Mouse (Mus musculus) limb, embryonic 13.5 days (tissue): ENCODE measurements at regions not wholly inside any gene's neighbourhood (a gene's known extent, or its start where the extent isn't known, plus 50 kb on each side); places are given as distances from the start of the nearest gene placed in this dataset.

Experiments used
- ATAC-seq: fragments of 200-750 bp; cut with Nextera tagmentation; 2 replicates; pipeline ENCODE4 v1.8.0; 2017; ENCODE audit warnings: low read depth, moderate number of reproducible peaks, moderate TSS enrichment; ENCODE audit not compliant: low FRiP score
- H3K27ac ChIP-seq: fragments of 300-500 bp; sonication (generic); 2 replicates; pipeline ENCODE4 v1.5.1; 2015; ENCODE audit warnings: inconsistent platforms, mild to moderate bottlenecking, moderate library complexity
- H3K27me3 ChIP-seq: fragments of 300-500 bp; sonication (generic); 2 replicates; pipeline ENCODE4 v1.6.1; 2015; ENCODE audit warnings: mild to moderate bottlenecking, inconsistent platforms
- H3K36me3 ChIP-seq: fragments of 300-500 bp; sonication (generic); 2 replicates; pipeline ENCODE4 v1.6.1; 2015; ENCODE audit warnings: inconsistent platforms, mild to moderate bottlenecking, moderate library complexity
- H3K4me1 ChIP-seq: fragments of 300-500 bp; sonication (generic); 2 replicates; pipeline ENCODE4 v1.6.1; 2015; ENCODE audit warnings: inconsistent platforms
- H3K4me2 ChIP-seq: fragments of 300-500 bp; sonication (generic); replicated peaks from 2 replicates; pipeline ENCODE4 v1.6.1; 2015; ENCODE audit warnings: inconsistent platforms, mild to moderate bottlenecking, moderate library complexity
- H3K4me3 ChIP-seq: fragments of 300-500 bp; sonication (generic); 2 replicates; pipeline ENCODE4 v1.5.1; 2015; ENCODE audit warnings: moderate library complexity, mild to moderate bottlenecking, inconsistent platforms
- H3K9ac ChIP-seq: fragments of 300-500 bp; sonication (generic); 2 replicates; pipeline ENCODE4 v1.6.1; 2015; ENCODE audit warnings: mild to moderate bottlenecking, inconsistent platforms
- H3K9me3 ChIP-seq: fragments of 300-500 bp; sonication (generic); 2 replicates; pipeline ENCODE4 v1.6.1; 2016; ENCODE audit warnings: inconsistent platforms
- WGBS: fragments of 180-500 bp; shearing (Covaris S2); methylation state at CpG from one replicate; pipeline ENCODE4 v1.1.7; 2015; 5-methylcytosine and 5-hydroxymethylcytosine counted together

DNA sequence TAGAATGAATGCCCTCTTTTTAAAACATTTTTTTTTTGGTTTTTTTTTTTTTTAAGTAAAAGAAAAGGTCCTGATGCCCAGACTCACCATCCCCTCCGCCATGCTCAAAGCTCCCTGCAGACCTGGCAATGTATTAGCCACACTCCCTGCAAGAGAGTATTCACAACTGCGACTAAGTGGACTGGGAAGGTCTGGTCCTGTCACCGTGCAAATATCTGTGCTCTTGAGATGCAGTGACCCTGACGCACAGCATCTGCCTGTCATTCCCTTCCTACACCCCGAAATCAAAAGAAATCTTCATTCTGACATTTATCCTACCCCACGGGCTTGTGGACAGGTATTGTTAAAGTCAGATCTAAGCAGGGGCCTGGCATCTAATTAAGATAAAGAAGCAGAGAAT is 95.4 kb upstream of the Dio3 start:
- Histone ChIP-seq H3K4me3 (no peak overlapping the region), H3K27me3 (peaks cover 97% of the 10 kb centered on the region), H3K27ac (no peak overlapping the region), H3K4me1 (peaks cover 16% of the 10 kb centered on the region), H3K9me3 (peaks cover 6% of the 10 kb centered on the region; the same call in 1 of the 2 replicates), H3K36me3 (no peaks in the 10 kb centered on the region), H3K9ac (no peak overlapping the region), H3K4me2 (no peak overlapping the region)
- WGBS: 56% methylated on average over 6 of the region's 6 CpGs
- ATAC-seq: no peak

- peaks cover 21% of the 10 kb centered on the region for H3K4me1 ChIP-seq
- peaks cover 93% of the 10 kb centered on the region for H3K27me3 ChIP-seq
- no peak overlapping the region for H3K27ac ChIP-seq
- H3K9me3 ChIP-seq: no peaks in the 10 kb centered on the region
- no peak overlapping the region for H3K4me3 ChIP-seq
- no peak overlapping the region for H3K9ac ChIP-seq
- no peaks in the 10 kb centered on the region for H3K36me3 ChIP-seq
- ATAC-seq: no peak
- H3K4me2 ChIP-seq: no peak overlapping the region
- 29% methylated on average over 8 of the region's 9 CpGs for WGBS
These were observed 93.5 kb upstream of the Dio3 start for GRCm38 (mm10) chr12:110185399-110185798.

GRCm38 (mm10) chr12:110186381-110186780 is 92.5 kb upstream of the Dio3 start:
- Histone ChIP-seq H3K27me3 (peaks cover 94% of the 10 kb centered on the region), H3K27ac (no peak overlapping the region)
- WGBS: 25% methylated on average over 3 of the region's 3 CpGs

DNA sequence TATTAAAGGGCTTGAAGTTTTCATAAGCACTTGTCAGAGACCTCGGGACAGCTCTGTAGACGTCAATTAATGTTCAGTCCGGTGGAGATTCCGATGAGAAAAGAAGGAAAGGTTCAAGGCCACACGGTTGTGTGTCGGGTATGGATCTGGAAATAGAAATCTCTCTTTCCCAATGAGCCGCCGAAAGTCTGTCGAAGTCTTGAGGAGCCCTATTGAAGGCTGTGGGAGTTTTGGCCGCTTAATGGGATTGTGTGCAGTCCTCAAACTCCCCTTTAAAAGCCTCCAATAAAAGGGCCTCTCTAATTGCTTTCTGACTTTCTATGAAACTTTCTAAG is 92.0 kb upstream of the Dio3 start:
- Histone ChIP-seq H3K36me3 (no peaks in the 10 kb centered on the region), H3K27me3 (peaks cover 94% of the 10 kb centered on the region), H3K4me2 (no peak overlapping the region), H3K4me3 (no peak overlapping the region), H3K9ac (no peak overlapping the region), H3K27ac (no peak overlapping the region), H3K9me3 (no peaks in the 10 kb centered on the region), H3K4me1 (peaks cover 21% of the 10 kb centered on the region)
- WGBS: 4% methylated on average over 10 of the region's 10 CpGs
- no peak for ATAC-seq

More at GRCm38 (mm10) chr12:110186381-110186780, 92.5 kb upstream of the Dio3 start:
- Histone ChIP-seq H3K9ac (no peak overlapping the region), H3K4me2 (no peak overlapping the region), H3K9me3 (no peaks in the 10 kb centered on the region), H3K4me1 (peaks cover 21% of the 10 kb centered on the region), H3K4me3 (no peak overlapping the region), H3K36me3 (no peaks in the 10 kb centered on the region)
- ATAC-seq: no peak

GRCm38 (mm10) chr12:110187246-110188135 is 91.4 kb upstream of the Dio3 start:
- no peak for ATAC-seq

GRCm38 (mm10) chr12:110188136-110188631 is 90.7 kb upstream of the Dio3 start:
- no peak for ATAC-seq
- Histone ChIP-seq H3K4me2 (peak overlapping the region; percentile 46), H3K36me3 (no peaks in the 10 kb centered on the region), H3K27ac (no peak overlapping the region), H3K27me3 (peaks cover 95% of the 10 kb centered on the region), H3K9me3 (no peaks in the 10 kb centered on the region), H3K4me3 (peak overlapping the region; percentile 19), H3K9ac (no peak overlapping the region; the same call in 1 of the 2 replicates), H3K4me1 (peaks cover 21% of the 10 kb centered on the region)
- under 1% methylated on average over 29 of the region's 29 CpGs for WGBS

More at GRCm38 (mm10) chr12:110187246-110188135, 91.4 kb upstream of the Dio3 start:
- no peaks in the 10 kb centered on the region for H3K36me3 ChIP-seq
- H3K4me1 ChIP-seq: peaks cover 21% of the 10 kb centered on the region
- H3K4me2 ChIP-seq: peak overlapping the region; percentile 46
- no peak overlapping the region for H3K27ac ChIP-seq
- H3K9me3 ChIP-seq: no peaks in the 10 kb centered on the region
- WGBS: under 1% methylated on average over 49 of the region's 49 CpGs
- no peak overlapping the region; the same call in 1 of the 2 replicates for H3K9ac ChIP-seq
- peaks cover 96% of the 10 kb centered on the region for H3K27me3 ChIP-seq
- H3K4me3 ChIP-seq: peak overlapping the region; percentile 19

GRCm38 (mm10) chr12:110188641-110189328 is 90.1 kb upstream of the Dio3 start:
- H3K27me3 ChIP-seq: peaks cover 95% of the 10 kb centered on the region
- no peaks in the 10 kb centered on the region for H3K9me3 ChIP-seq
- WGBS: 1% methylated on average over 39 of the region's 39 CpGs
- peaks cover 21% of the 10 kb centered on the region for H3K4me1 ChIP-seq
- H3K9ac ChIP-seq: no peak overlapping the region
- H3K27ac ChIP-seq: no peak overlapping the region
- H3K36me3 ChIP-seq: no peaks in the 10 kb centered on the region
- H3K4me3 ChIP-seq: peak overlapping the region; percentile 19
- H3K4me2 ChIP-seq: peak overlapping the region; percentile 46; the same call in 1 of the 2 replicates
- ATAC-seq: no peak

DNA sequence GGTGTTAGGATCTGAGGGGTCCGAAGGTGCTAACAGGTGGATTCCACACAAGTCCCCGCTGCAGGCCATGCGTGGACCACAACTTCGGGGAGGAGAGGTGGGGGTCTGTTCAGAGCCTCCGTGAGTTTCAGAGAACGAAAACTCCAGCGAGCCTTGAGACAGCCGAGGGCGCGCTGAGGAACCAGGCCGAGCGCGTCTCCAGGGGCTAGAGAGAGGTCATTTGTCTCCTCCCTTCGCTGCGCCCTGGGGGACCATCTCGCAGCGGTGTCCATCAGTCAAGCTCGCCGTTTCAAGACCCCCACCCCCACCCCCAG is 89.6 kb upstream of the Dio3 start:
- Histone ChIP-seq H3K27ac (no peak overlapping the region), H3K9ac (no peak overlapping the region), H3K4me1 (peaks cover 21% of the 10 kb centered on the region), H3K4me3 (no peak overlapping the region), H3K9me3 (no peaks in the 10 kb centered on the region), H3K4me2 (0 out of 2 replicates have a peak overlapping the region, but pooled peaks have one; percentile 46), H3K36me3 (no peaks in the 10 kb centered on the region), H3K27me3 (peaks cover 95% of the 10 kb centered on the region)
- no peak for ATAC-seq
- under 1% methylated on average over 19 of the region's 19 CpGs for WGBS

DNA sequence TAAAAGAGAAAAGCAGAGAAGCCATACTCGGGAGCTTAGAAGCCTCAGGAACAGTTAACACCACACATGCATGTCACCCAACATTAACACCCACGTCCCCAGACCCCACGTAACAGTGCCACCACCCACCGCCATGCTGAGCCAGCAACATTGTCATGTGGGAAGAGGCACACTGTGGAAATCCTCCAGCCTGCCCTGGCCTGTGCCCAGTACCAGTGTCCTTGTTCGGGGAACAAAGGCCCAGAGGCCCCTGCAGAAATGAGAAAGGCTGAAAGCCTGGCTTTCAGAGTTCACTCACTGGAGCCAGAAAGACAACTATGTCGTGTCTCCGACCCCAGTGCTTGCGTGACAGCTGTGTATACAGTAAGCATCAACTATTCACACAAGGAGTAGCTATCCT is 86.7 kb upstream of the Dio3 start:
- no peaks in the 10 kb centered on the region for H3K9me3 ChIP-seq
- 77% methylated on average over 8 of the region's 8 CpGs for WGBS
- no peak overlapping the region for H3K27ac ChIP-seq
- H3K4me3 ChIP-seq: no peak overlapping the region
- H3K9ac ChIP-seq: no peak overlapping the region
- no peak for ATAC-seq
- peaks cover 17% of the 10 kb centered on the region for H3K4me1 ChIP-seq
- no peak overlapping the region for H3K4me2 ChIP-seq
- H3K36me3 ChIP-seq: no peaks in the 10 kb centered on the region
- H3K27me3 ChIP-seq: peaks cover 95% of the 10 kb centered on the region

DNA sequence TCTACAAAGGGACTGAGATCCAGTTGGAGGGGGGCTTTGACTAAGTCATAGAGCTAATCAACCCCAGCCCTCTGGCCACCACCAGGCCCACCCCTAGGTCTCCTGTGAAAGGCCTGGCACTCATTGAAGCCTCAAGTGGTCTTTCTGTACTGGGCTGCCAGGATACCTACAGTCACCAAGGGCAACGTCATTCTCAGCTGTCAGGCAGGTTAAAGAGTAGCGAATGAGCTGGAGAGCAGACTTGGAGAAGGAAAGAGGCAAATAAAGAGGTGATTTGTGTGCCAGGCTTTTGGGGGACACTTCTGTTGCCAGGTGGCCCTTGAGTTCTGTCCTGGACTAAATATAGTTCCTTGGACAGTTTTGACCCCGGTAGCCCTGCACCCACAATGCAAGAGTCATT is 81.5 kb upstream of the Dio3 start:
- Histone ChIP-seq H3K9me3 (no peaks in the 10 kb centered on the region), H3K4me2 (no peak overlapping the region), H3K27ac (no peak overlapping the region), H3K36me3 (no peaks in the 10 kb centered on the region), H3K9ac (no peak overlapping the region), H3K4me3 (no peak overlapping the region), H3K4me1 (peaks cover under 1% of the 10 kb centered on the region; the same call in 1 of the 2 replicates), H3K27me3 (peaks cover 87% of the 10 kb centered on the region)
- no peak for ATAC-seq
- 84% methylated on average over 3 of the region's 3 CpGs for WGBS

- Histone ChIP-seq H3K9me3 (no peaks in the 10 kb centered on the region), H3K4me2 (no peak overlapping the region), H3K4me3 (no peak overlapping the region), H3K27ac (no peak overlapping the region), H3K4me1 (peaks cover 21% of the 10 kb centered on the region), H3K9ac (no peak overlapping the region), H3K36me3 (no peaks in the 10 kb centered on the region), H3K27me3 (peaks cover 81% of the 10 kb centered on the region)
- WGBS: 88% methylated on average over 7 of the region's 7 CpGs
- no peak for ATAC-seq
These were observed 78.4 kb upstream of the Dio3 start for GRCm38 (mm10) chr12:110200471-110200870.

DNA sequence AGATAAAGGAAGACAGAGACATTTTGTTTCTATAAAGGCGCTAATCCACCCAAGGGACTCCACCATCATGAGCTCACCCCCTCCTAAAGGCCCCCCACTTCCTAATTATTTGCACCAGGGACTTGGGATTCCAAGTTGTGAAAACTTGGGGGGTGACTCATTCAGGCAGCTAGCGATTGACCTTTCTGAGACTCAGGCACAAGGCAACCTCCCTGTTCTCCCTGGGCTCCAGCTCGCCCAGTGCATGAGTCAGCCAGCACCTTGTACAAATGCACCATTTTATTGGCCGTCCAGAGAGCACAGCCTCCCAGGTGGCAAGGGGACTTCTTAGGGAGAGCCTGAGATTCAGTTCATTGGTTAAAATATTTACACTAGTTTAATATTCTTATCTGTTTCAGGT is 78.0 kb upstream of the Dio3 start:
- no peaks in the 10 kb centered on the region for H3K9me3 ChIP-seq
- 81% methylated on average over 4 of the region's 4 CpGs for WGBS
- H3K4me2 ChIP-seq: no peak overlapping the region
- no peak overlapping the region for H3K27ac ChIP-seq
- no peak for ATAC-seq
- no peaks in the 10 kb centered on the region for H3K36me3 ChIP-seq
- no peak overlapping the region for H3K4me3 ChIP-seq
- peaks cover 80% of the 10 kb centered on the region for H3K27me3 ChIP-seq
- H3K9ac ChIP-seq: no peak overlapping the region
- peaks cover 21% of the 10 kb centered on the region for H3K4me1 ChIP-seq
